ENCODE assay signal across 16 mouse cellular contexts in the genomic region with DNA sequence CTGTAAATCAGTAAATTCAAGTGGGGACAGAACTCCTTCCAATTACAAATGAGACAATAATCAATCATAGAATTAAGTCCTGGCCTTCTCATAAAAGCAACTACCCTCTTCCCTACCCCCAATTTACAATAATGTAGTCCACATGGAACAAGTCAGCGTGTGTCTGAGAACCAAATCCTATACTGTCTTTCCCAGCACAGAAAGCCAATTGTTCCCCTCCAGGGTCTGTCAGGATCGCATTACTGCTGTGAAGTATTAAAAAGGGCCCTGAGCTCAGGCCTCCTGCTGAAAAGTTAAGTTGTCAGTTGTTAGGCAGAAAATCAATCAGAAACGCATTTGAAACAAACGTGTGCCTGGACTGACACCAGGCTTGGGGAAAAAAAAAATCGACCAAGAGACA.
A peak's percentile ranks its signal among the peaks of the same experiment; 100 is the strongest.
DNase-seq lines count a peak whose midpoint lies in the region; ATAC-seq lines count a peak whose summit lies in the region.
"Had no signal": no experiment of that assay in that cellular context is flagged by ENCODE, and none has a peak within 500 bp of the region (broad histone marks: within the 10 kb centered on the region; RNA-seq: fewer than 3 reads in every experiment).

No protein-coding gene starts in this region.

- peaks cover 38% of the 10 kb centered on the region for H3K4me1 ChIP-seq in embryonic facial prominence, embryonic 10.5 days
- 0 out of 2 replicates have a peak, but pooled peaks cover 5% of the 10 kb centered on the region for H3K4me1 ChIP-seq in hindbrain, embryonic 14.5 days (replicated peaks; ENCODE audit: control insufficient read depth, insufficient read depth, low read length)
- H3K4me1 ChIP-seq in midbrain, embryonic 12.5 days: peaks cover 16% of the 10 kb centered on the region

- ATAC-seq in hindbrain, embryonic 14.5 days (ENCODE audit: low FRiP score): peak; percentile 77; the same call in 1 of the 2 replicates
- peak; percentile 84 for ATAC-seq in midbrain, embryonic 12.5 days (ENCODE audit: low FRiP score, low read depth)
- ATAC-seq: forebrain, postnatal 0 days; inflammation-experienced regulatory T-cells, adult 6 months had no signal

- H3K27ac ChIP-seq in embryonic facial prominence, embryonic 10.5 days (replicated peaks): peak overlapping the region; percentile 65
- no peak overlapping the region for H3K27ac ChIP-seq in hindbrain, embryonic 14.5 days
- H3K27ac ChIP-seq in midbrain, embryonic 12.5 days (replicated peaks): no peak overlapping the region
- H3K27ac ChIP-seq: liver, embryonic 13.5 days had no signal

- H3K36me3 ChIP-seq in embryonic facial prominence, embryonic 10.5 days (replicated peaks): no peaks in the 10 kb centered on the region
- no peaks in the 10 kb centered on the region for H3K36me3 ChIP-seq in hindbrain, embryonic 14.5 days (replicated peaks; ENCODE audit: control insufficient read depth, insufficient read depth)
- H3K36me3 ChIP-seq in midbrain, embryonic 12.5 days: no peaks in the 10 kb centered on the region
- H3K36me3 ChIP-seq: liver, embryonic 13.5 days had no signal

- no peak overlapping the region for H3K4me3 ChIP-seq in embryonic facial prominence, embryonic 10.5 days
- no peak overlapping the region for H3K4me3 ChIP-seq in hindbrain, embryonic 14.5 days (replicated peaks; ENCODE audit: low read length)
- H3K4me3 ChIP-seq in midbrain, embryonic 12.5 days: no peak overlapping the region
- H3K4me3 ChIP-seq: liver, embryonic 13.5 days; myocyte had no signal

- WGBS in embryonic facial prominence, embryonic 10.5 days: 4% methylated on average over 5 of the region's 5 CpGs
- 8% methylated on average over 5 of the region's 5 CpGs for WGBS in hindbrain, embryonic 14.5 days
- WGBS in midbrain, embryonic 12.5 days: 4% methylated on average over 5 of the region's 5 CpGs

- no peaks in the 10 kb centered on the region for H3K9me3 ChIP-seq in embryonic facial prominence, embryonic 10.5 days
- no peaks in the 10 kb centered on the region for H3K9me3 ChIP-seq in hindbrain, embryonic 14.5 days (ENCODE audit: control insufficient read depth, low read length)
- no peaks in the 10 kb centered on the region for H3K9me3 ChIP-seq in midbrain, embryonic 12.5 days
- H3K9me3 ChIP-seq: liver, embryonic 13.5 days had no signal

- H3K27me3 ChIP-seq in embryonic facial prominence, embryonic 10.5 days (replicated peaks; ENCODE audit: low read depth, poor library complexity, severe bottlenecking): no peaks in the 10 kb centered on the region
- no peaks in the 10 kb centered on the region for H3K27me3 ChIP-seq in hindbrain, embryonic 14.5 days (ENCODE audit: control insufficient read depth, insufficient read depth, low read length)
- H3K27me3 ChIP-seq in midbrain, embryonic 12.5 days: peaks cover 80% of the 10 kb centered on the region
- H3K27me3 ChIP-seq: liver, embryonic 13.5 days had no signal

- peak; percentile 79 for DNase-seq in embryo, embryonic 10.5 days (ENCODE audit: low spot score)
- DNase-seq in embryonic facial prominence, embryonic 10.5 days (ENCODE audit: low spot score): peak; percentile 60
- DNase-seq in hindbrain, embryonic 14.5 days (ENCODE audit: low spot score): peak; percentile 36
- DNase-seq in urinary bladder, postnatal 36 days (ENCODE audit: low spot score in 2 of 2): no peak
- DNase-seq in left cerebral cortex, postnatal 14 days (ENCODE audit: low spot score in 2 of 2): no peak
- DNase-seq in right cerebral cortex, adult 2 months (ENCODE audit: low spot score in 2 of 2): no peak
- DNase-seq in thymus, adult 18-20 months: no peak
- DNase-seq: adrenal gland, postnatal 14 days; cerebellum, postnatal 36 days; forebrain, postnatal 0 days; gastrocnemius, postnatal 14 days; kidney, postnatal 25 days; liver, embryonic 13.5 days had no signal

- no peak overlapping the region for H3K9ac ChIP-seq in hindbrain, embryonic 14.5 days
- H3K9ac ChIP-seq in midbrain, embryonic 12.5 days (replicated peaks): no peak overlapping the region
- H3K9ac ChIP-seq: forebrain, postnatal 0 days; liver, embryonic 13.5 days had no signal

- no peak overlapping the region for H3K4me2 ChIP-seq in hindbrain, embryonic 14.5 days (replicated peaks)
- no peak overlapping the region for H3K4me2 ChIP-seq in midbrain, embryonic 12.5 days (replicated peaks)
- H3K4me2 ChIP-seq: liver, embryonic 13.5 days had no signal

- intact Hi-C loops in left cerebral cortex, postnatal 14 days (cut with DNase I): no loop called here

Comparison
In these comparisons a context has a peak if more than half of its experiments do, and no peak if none do; other contexts are left out.
1. DNase-seq: peak in embryo, embryonic 10.5 days (single experiment), embryonic facial prominence, embryonic 10.5 days (single experiment) and hindbrain, embryonic 14.5 days (single experiment); none in urinary bladder, postnatal 36 days (0 of 2), left cerebral cortex, postnatal 14 days (0 of 2), right cerebral cortex, adult 2 months (0 of 2) and thymus, adult 18-20 months (0 of 2).